Mouse (Mus musculus) heart, postnatal 10 days (tissue): ENCODE measurements at regions not wholly inside any gene's neighbourhood (a gene's known extent, or its start where the extent isn't known, plus 50 kb on each side); places are given as distances from the start of the nearest gene placed in this dataset.
A peak's percentile ranks its signal among the peaks of the same experiment; 100 is the strongest.

ENCODE experiments used
- DNase-seq, 2 experiments: peaks; one replicate each; pipeline ENCODE4 v3.0.0; 2021
- intact Hi-C: fragments of 180-260 bp; cut with DNase I; formaldehyde crosslinking; loops from one replicate; pipeline ENCODE4 v1.15.1; 2025

GRCm38 (mm10) chr3:21841506-21841905, 234.9 kb upstream of the Tbl1xr1 start:
- intact Hi-C loops, result loop anchor here (5.0 kb wide), 1 partner anchor 194 kb away; no protein-coding TSS in a partner anchor
- DNase-seq, result peak in 1 of 2 experiments; percentile 17

DNA sequence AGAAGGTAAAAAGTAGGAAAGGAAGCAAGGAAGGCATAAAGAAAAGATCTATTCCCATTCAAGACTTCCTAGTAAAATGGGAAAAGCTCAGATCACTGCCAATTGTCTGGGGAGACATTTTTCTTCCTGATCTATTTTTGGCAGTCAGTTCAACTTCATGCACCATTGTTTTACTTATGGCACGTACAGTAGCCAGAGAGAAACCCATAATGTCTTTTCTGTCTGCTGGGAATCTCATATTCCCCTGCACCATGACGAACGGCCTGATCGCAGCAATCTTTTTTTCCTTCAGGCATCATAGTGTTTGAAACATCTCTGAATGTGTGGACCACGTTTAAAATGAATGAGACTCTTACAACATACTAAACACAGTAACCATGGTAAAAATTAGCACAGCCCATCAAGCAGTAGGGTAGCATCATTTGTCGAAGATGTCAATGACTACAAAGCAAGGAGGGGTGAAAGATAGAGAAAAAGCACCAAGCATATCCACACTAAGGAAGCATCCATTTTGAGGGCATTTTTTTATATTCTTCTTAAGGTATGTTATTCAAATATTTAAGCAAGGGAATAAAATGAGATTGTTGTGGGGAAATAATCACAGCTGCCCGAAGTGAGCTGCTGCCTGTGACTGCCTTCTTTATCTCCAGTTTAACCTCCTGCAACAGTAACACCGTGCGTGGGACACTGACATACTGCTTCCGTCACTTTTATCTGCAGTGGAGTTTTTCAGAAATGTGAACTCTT, 233.7 kb upstream of the Tbl1xr1 start:
- no peak for DNase-seq
- intact Hi-C loops, result loop anchor here (5.0 kb wide), 1 partner anchor 195 kb away; no protein-coding TSS in a partner anchor

DNA sequence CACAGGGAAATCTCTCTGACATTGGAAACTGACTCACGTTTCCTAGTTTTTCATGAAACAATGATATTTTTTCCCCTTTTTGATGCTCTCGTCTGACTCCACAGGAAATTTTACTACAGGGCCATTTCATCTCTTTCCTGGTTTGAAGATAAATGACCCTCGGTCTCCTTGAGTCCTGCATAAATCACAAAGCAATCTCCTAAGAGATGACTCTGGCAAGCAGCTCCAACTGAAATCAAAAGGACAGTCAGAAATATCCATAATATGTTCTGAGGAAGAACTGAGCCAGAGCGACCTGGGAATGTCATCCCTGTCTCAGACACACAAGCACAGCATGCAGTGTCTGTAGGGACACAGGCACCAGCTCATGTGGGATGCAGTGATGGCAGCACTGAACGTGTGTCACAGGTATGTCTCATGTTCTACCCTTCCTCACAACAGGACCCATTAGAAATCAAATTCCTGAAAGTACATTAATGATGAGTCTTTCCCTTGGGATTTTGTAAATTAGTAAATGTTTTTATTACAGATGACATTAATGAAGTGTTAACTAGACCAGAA, 233.1 kb upstream of the Tbl1xr1 start:
- no peak for DNase-seq
- intact Hi-C loops, result loop anchor here (5.0 kb wide), 1 partner anchor 196 kb away; no protein-coding TSS in a partner anchor

DNA sequence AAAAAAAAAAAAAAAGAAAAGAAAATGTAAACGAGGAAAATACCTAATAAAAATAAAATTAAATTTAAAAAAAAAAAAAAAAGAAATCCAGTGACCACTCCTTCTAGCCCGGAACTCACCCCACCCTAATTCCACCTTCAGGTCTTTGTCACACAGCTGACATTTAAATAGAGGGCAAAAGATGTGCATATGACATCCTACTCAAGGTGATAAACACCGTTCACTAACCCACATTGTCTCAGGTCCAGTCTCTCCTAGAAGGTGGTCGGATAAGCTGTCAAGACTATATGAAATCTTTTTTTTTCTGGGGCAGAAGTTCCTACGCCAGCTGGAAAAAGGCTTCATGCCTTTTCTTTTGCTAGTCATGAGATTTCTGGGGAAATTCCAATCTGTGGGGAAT, 226.6 kb upstream of the Tbl1xr1 start:
- intact Hi-C loops, result no loop called here
- no peak for DNase-seq

DNA sequence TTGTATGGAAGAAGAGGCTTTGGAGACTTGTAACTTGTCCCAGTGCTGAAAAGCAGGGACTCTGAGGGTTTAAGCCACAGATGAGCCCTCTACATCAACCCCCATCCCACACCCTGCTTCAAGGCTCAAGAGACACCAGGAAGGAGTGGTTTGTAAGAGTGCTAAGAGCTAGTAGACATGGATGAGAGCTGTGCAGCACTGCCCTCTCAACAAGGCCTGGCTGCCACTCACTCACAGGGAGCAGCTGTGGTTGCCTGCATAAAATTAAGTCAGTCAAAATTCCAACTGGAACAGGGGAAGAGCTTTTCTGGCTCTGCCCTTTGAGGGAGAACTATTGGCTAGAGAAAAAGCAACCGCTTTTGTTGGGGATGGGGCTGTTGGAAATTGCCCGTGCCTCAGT, 225.5 kb upstream of the Tbl1xr1 start:
- intact Hi-C loops, result no loop called here
- DNase-seq, result no peak

- no peak for DNase-seq
- intact Hi-C loops, result no loop called here
Observed at GRCm38 (mm10) chr3:21854340-21854739, 222.1 kb upstream of the Tbl1xr1 start.

GRCm38 (mm10) chr3:21859436-21859835, 217.0 kb upstream of the Tbl1xr1 start:
- intact Hi-C loops, result no loop called here
- no peak for DNase-seq

GRCm38 (mm10) chr3:21860915-21861635, 215.4 kb upstream of the Tbl1xr1 start:
- no peak for DNase-seq
- intact Hi-C loops, result no loop called here

DNA sequence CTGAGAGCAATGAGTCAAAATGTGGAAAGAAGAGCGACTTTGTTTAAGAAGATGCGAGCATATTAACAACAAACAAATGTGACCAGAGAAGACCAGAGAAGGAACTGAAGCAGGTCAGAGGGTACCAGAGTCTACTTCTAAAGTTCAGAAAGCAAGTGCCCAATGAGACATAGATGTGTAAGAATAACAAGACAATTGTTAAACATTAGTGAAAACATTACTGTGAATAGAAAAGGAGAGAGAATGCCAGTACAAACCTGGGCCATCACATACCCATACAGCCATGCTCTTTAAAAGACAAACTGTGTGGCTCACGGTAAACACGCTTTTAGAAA, 214.8 kb upstream of the Tbl1xr1 start:
- no peak for DNase-seq
- intact Hi-C loops, result no loop called here

GRCm38 (mm10) chr3:21864391-21864790, 212.1 kb upstream of the Tbl1xr1 start:
- intact Hi-C loops, result no loop called here
- no peak for DNase-seq

DNA sequence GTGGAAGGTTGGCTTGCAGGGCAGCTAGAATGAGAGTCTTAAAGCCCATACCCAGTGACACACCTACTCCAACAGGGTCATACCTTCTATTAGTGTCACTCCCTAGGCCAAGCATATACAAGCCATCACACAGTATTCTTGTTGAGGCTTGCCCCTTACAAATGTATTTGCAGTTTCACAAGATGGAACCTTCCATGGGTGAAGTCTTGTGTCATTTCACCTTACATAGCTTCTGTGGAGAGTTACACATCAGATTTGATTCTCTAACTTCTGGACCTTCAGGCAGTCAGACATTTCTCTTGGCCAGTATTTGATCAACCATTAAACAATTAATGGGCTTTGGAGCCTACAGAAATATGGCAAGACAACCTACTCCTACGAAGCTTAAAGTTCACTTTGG, 210.6 kb upstream of the Tbl1xr1 start:
- DNase-seq, result no peak
- intact Hi-C loops, result no loop called here

DNA sequence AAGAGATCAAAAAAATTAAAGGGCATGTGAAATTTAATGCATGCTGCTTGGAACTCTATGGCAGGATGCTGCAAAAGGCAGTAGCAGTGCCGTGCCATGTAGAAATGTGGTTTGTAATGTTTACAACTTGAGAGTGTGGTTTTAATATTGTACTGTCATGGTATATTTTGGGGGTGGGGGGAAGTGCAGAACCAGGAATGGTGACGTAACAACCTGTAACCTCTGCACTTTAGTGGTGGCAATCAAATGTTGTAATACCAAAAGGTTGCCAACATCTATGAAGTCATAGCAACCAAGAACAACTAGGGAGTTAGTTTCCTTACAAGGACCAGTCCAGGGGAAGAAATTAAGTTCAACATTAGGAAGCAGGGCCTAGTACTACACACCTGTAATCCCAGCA, 198.1 kb upstream of the Tbl1xr1 start:
- DNase-seq, result no peak

GRCm38 (mm10) chr3:21884216-21884615, 192.2 kb upstream of the Tbl1xr1 start:
- DNase-seq, result no peak
- intact Hi-C loops, result no loop called here

More for the DNA sequence above, 198.1 kb upstream of the Tbl1xr1 start:
- intact Hi-C loops, result no loop called here

DNA sequence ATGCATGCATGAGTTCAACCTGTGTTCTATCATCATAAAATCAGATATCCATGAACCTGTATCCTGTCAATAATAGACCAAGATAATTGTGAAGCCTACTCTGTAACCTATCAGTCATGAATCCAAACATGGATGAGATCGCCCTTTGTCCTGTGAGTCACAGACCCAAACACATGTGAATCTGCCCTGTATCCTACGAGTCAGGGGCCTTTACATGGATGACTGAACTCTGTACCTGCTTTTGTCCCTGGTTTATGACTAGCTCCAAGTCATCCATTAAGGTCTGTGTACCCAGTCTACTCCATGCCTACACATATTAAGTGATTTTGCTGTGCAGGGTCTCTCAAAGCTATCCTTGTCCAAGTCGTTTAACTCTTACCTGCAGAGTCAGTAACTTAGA, 187.7 kb upstream of the Tbl1xr1 start:
- intact Hi-C loops, result no loop called here
- no peak for DNase-seq

DNA sequence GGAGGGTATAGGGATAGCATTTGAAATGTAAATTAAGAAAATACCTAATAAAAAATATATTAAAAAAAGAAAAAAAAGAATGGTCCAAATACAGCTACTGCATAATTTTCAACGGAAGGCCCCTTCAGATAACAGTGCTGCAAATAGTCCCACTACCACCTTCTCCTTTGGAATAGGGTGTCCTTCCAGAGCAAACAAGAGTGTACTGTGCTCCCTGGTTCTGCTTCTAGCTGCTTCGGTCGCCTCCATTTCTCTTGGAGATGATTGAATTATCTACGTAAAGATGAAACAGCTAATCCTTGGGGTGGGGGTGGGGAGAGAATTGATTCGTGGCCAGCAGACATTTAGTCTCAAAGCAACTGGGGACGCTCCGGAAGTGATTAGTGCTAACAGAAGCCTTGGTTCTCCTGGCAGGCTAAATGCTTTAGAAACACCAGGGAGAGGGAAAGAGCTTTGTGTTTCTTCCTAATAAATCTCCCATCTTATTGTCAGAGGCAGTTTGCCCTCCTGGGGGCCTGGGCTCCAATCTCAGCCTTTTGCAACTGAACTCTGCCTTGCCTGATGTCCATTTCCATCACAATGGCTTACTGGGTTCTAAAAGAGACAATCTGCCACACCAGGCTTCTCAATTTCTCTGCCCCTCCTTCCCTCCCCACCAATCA, 184.5 kb upstream of the Tbl1xr1 start:
- intact Hi-C loops, result no loop called here
- DNase-seq, result no peak

- DNase-seq, result no peak
- intact Hi-C loops, result no loop called here
Observed at GRCm38 (mm10) chr3:21892864-21893404, 183.5 kb upstream of the Tbl1xr1 start.

DNA sequence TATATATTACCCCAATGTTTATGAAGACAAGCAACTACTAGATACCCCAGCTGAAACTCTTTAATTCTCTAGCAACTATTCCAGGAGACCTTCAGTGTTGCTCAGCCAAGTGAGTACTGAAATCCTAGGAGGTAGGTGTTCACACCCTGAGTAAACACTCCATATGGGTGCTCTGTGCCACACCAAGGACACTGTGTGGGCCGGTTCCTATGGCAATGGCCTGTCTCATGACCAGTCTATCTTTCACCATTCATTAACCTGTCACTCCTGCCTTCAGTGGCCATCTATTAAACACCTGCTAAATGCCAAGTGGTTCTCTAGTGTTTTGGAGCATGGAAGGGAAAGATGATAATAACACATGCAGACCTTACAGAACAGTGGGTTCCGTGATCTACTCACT, 180.9 kb upstream of the Tbl1xr1 start:
- no peak for DNase-seq
- intact Hi-C loops, result no loop called here

DNA sequence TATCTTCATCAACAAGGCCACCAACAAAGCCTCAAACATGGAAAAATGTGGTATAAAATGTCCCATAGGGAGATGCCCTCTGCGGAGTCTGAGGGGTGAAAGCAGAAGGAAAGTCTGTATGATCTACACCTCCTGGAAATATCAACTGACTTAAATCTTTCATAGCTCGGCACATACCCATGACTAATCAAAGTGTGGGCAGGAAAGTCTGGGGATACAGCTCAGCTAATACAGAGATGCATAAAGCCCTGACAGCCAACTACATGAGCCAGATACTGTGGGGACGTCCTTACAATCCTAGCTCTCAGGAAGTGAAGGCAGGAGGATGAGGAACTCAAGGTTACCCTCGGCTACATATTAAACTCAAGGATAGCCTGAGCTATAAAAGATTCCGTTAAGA, 178.2 kb upstream of the Tbl1xr1 start:
- no peak for DNase-seq
- intact Hi-C loops, result no loop called here

DNA sequence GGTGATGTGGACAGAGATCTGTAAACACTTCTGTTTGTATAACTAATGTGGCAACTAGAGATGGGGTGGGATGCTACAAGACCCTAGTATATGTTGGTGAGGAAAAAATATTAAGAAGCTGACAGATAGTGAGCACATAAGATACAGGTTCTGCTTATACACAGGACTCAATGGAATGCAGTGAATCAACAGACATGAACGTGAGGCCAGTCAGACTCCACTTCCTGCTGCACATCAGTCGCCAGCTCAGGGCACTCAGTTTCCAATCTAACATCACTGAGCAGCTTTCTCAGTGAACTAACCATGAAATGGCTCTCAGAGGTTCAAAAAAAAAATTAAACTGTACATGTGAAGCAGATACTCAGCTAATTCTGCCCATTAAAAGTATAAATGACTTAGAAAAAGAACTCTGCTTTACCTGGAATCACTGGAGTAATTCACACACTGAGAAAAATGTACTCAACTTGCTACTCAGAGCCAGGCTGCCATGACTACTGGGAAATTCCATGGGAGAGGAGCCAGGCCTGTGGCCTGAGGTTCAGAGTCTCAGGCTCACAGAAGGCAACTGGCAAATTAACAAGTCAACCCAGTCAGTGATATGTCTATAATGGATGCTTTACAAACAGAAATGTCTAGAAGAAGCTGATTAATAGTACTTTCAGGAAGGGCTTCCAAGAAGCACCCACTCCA, 170.9 kb upstream of the Tbl1xr1 start:
- peak; percentile 10 to 12 for DNase-seq
- intact Hi-C loops, result no loop called here

- intact Hi-C loops, result no loop called here
- DNase-seq, result no peak
Observed at GRCm38 (mm10) chr3:21908828-21909227, 167.6 kb upstream of the Tbl1xr1 start.

DNA sequence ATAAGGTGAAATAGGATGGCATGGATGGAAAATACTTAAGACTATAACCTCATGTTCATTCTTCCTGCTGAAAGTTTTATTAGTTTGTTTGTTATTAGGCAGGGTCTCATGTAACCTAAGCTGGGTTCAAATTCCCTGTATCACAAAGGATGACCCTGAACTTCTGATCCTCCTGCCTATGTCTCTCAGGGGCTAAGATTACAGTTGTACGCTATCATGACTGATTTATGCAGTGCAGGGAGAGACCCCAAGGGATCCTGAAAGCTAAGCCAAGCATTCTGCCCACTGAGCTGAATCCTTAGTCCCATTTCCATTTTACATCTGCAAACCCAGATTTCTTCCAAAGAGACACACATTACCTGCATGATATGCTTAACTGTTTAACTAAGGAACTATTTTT, 166.4 kb upstream of the Tbl1xr1 start:
- intact Hi-C loops, result no loop called here
- DNase-seq, result no peak
